Mouse (Mus musculus): Measurements from ENCODE around the gene Vmn2r82. TPM values are rescaled to one million over a fixed set of nuclear protein-coding genes. Genes with fewer than 3 reads are reported as not detected.
"Not testable (repeated sequence)": the region's sequence is repeated elsewhere in the genome, so short reads cannot be mapped to it uniquely, and the experiment has no call there.

The Vmn2r82 gene
- not detected in 2 replicates for polyA plus RNA-seq (2016; fragmentation: Nextera tagmentation; extraction: Ambion mirVana)

GRCm38 (mm10) chr10:79356220-79356619 lies at the start of gene Vmn2r82:
TSS of gene Vmn2r82 (plus strand) at chr10:79356520.
- H3K36me3 ChIP-seq; H3K9me3 ChIP-seq (replicated peaks); H3K27ac ChIP-seq; H3K27me3 ChIP-seq (replicated peaks); H3K4me2 ChIP-seq; H3K4me3 ChIP-seq; H3K4me1 ChIP-seq; H3K9ac ChIP-seq; ATAC-seq: not testable (repeated sequence)
- 53% methylated on average over 4 of the region's 4 CpGs for WGBS (ENCODE audit: insufficient replicate concordance)

GRCm38 (mm10) chr10:79322033-79322736 lies 34.1 kb upstream of the Vmn2r82 start:
- H3K4me3 ChIP-seq; ATAC-seq; H3K9me3 ChIP-seq (replicated peaks); H3K36me3 ChIP-seq; H3K27me3 ChIP-seq (replicated peaks); H3K27ac ChIP-seq; H3K9ac ChIP-seq; H3K4me1 ChIP-seq: not testable (repeated sequence)
- peak overlapping the region; percentile 24 for H3K4me2 ChIP-seq
- WGBS (ENCODE audit: insufficient replicate concordance) = 6% methylated on average over 16 of the region's 16 CpGs

GRCm38 (mm10) chr10:79322737-79323086 lies 33.6 kb upstream of the Vmn2r82 start:
- Histone ChIP-seq H3K27me3 (replicated peaks) (no peaks in the 10 kb centered on the region), H3K4me2 (no peak overlapping the region), H3K36me3 (no peaks in the 10 kb centered on the region), H3K27ac (no peak overlapping the region), H3K4me3 (no peak overlapping the region), H3K9me3 (replicated peaks) (no peaks in the 10 kb centered on the region), H3K4me1 (no peaks in the 10 kb centered on the region), H3K9ac (no peak overlapping the region)
- no peak for ATAC-seq

GRCm38 (mm10) chr10:79399946-79400700 lies 43.8 kb downstream of the Vmn2r82 start:
- 66% methylated on average over 8 of the region's 8 CpGs for WGBS (ENCODE audit: insufficient replicate concordance)
- H3K9me3 ChIP-seq (replicated peaks); H3K4me3 ChIP-seq; H3K27me3 ChIP-seq (replicated peaks); H3K4me2 ChIP-seq; H3K36me3 ChIP-seq; H3K9ac ChIP-seq; ATAC-seq; H3K27ac ChIP-seq; H3K4me1 ChIP-seq: not testable (repeated sequence)

- Histone ChIP-seq H3K4me2 (peak overlapping the region; percentile 21; the same call in 1 of the 2 replicates), H3K9ac (no peak overlapping the region), H3K4me3 (peak overlapping the region; percentile 15), H3K4me1 (no peaks in the 10 kb centered on the region), H3K27me3 (replicated peaks) (no peaks in the 10 kb centered on the region), H3K36me3 (no peaks in the 10 kb centered on the region), H3K9me3 (replicated peaks) (peaks cover 32% of the 10 kb centered on the region; the same call in 1 of the 2 replicates), H3K27ac (no peak overlapping the region)
- no peak for ATAC-seq
- 68% methylated on average over 24 of the region's 24 CpGs for WGBS (ENCODE audit: insufficient replicate concordance)
Observed at GRCm38 (mm10) chr10:79417142-79417771, 60.9 kb downstream of the Vmn2r82 start.

- H3K9me3 ChIP-seq (replicated peaks) = peaks cover 32% of the 10 kb centered on the region; the same call in 1 of the 2 replicates
- ATAC-seq; H3K36me3 ChIP-seq; H3K4me2 ChIP-seq; H3K9ac ChIP-seq; H3K27me3 ChIP-seq (replicated peaks); H3K4me3 ChIP-seq; H3K4me1 ChIP-seq; H3K27ac ChIP-seq: not testable (repeated sequence)
- 65% methylated on average over 6 of the region's 6 CpGs for WGBS (ENCODE audit: insufficient replicate concordance)
Observed at GRCm38 (mm10) chr10:79417772-79418170, 61.5 kb downstream of the Vmn2r82 start.

GRCm38 (mm10) chr10:79435141-79435820 lies 79.0 kb downstream of the Vmn2r82 start:
- H3K9ac ChIP-seq; H3K27ac ChIP-seq; ATAC-seq; H3K9me3 ChIP-seq (replicated peaks); H3K4me3 ChIP-seq; H3K4me1 ChIP-seq; H3K4me2 ChIP-seq; H3K27me3 ChIP-seq (replicated peaks); H3K36me3 ChIP-seq: not testable (repeated sequence)
- WGBS (ENCODE audit: insufficient replicate concordance) = 67% methylated on average over 23 of the region's 23 CpGs

Other genes starting within 250 kb of the Vmn2r82 start
- gene Vmn2r80, start 207.8 kb upstream of the Vmn2r82 start, polyA plus RNA-seq (2016; fragmentation: Nextera tagmentation; extraction: Ambion mirVana) = not detected in 2 replicates
- gene Vmn2r81, start 108.8 kb upstream of the Vmn2r82 start, polyA plus RNA-seq (2016; fragmentation: Nextera tagmentation; extraction: Ambion mirVana) = not detected in 2 replicates
- gene Vmn2r83, start 112.2 kb downstream of the Vmn2r82 start, polyA plus RNA-seq (2016; fragmentation: Nextera tagmentation; extraction: Ambion mirVana) = not detected in 2 replicates
- gene Plpp2, start 177.3 kb downstream of the Vmn2r82 start, polyA plus RNA-seq (2016; fragmentation: Nextera tagmentation; extraction: Ambion mirVana) = 18.0 and 19.9 TPM in 2 replicates
- gene Mier2, start 198.7 kb downstream of the Vmn2r82 start, polyA plus RNA-seq (2016; fragmentation: Nextera tagmentation; extraction: Ambion mirVana) = 20.1 and 20.5 TPM in 2 replicates
- not detected in 2 replicates for gene Theg, start 230.8 kb downstream of the Vmn2r82 start, polyA plus RNA-seq (2016; fragmentation: Nextera tagmentation; extraction: Ambion mirVana)

All from liver, embryonic 12.5 days (tissue).